Mouse (Mus musculus) T-helper 2 cell (primary cell): Measurements from ENCODE around the gene Agbl5.

Experiments used
- in situ Hi-C: fragments of 300-600 bp; cut with MboI, MseI; formaldehyde crosslinking; loops from one replicate; pipeline ENCODE4 v1.15.1; 2025; ENCODE audit warnings: high pct_unique_total_duplicates

Gene Agbl5

DNA sequence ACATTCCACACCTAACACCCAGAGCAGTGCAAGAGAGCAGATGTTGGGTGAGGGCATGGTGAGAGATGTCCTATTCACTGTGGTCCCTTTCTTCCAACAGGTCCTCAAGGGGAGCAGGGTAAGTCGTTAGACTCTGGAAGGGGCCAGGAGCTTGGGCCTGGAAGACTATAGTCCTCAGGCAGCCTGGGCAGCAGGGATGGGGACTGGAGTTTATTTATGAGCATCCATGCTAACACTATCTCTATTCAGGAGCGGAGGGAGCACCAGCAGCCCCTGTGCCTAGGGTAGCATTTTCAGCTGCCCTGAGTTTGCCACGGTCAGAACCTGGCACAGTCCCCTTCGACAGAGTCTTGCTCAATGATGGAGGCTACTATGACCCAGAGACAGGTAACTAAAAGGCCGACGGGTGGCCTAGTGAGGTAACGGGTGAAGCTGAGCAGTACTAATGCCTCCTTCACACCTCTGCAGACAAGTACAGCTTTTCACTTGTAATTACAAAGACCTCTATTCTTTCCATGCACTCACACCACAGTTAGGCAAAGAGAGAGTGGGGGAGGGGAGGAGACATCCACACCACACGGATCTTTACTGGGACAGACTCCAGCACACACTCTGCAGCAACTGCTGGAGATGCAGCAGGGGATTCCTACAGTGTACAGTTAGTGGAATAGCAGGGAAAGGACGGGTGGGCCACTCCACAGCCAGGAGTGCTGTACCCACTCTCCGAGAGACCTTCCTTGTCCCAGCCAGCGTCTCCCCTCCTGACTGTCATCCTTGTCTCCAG, 31.5 kb downstream of the Agbl5 start:
- in situ Hi-C loops: no loop called here

GRCm38 (mm10) chr5:30920621-30921020, 32.1 kb downstream of the Agbl5 start:
- in situ Hi-C loops: no loop called here

DNA sequence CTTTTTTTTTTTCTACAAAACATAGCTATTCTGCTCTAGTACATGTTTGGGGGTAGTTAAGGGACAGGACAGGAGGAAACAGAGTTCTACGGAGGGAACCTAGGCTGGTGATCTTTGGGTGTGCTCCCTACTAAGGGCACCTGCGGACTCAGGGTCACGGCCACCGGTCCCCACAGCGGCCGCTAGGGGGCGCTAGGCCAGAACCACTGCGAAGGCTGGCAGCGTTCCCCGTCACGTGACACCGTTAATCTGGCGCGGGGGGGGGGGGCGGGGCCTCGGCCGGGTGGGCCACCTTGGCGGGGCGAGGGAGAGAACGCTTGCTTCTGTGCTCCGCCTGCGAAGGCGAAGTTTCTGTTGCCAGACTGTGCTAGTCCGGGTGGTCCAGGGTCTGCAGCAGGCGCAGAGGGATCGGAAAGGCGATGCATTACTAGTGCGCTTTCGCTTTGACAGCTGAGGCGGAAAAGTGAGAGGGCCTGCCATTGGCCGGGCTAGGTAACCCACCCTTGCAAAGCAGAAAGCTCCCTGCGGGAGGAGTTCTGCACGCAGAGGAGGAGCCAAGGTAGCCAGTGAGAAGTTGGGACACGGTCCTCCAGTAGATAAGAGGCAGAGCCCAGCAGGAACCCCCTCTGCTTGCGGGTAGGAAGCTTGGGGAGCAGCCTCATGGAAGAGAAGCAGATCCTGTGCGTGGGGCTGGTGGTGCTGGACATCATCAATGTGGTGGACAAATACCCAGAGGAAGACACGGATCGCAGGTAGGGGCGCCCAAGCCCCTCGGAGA, 33.0 kb downstream of the Agbl5 start, which contains the start of gene Khk:
Gene Khk, plus strand, starts transcription at position 176 of the 778 bp plus-strand sequence.
- in situ Hi-C loops: no loop called here

GRCm38 (mm10) chr5:30922581-30923041, 34.1 kb downstream of the Agbl5 start:
- in situ Hi-C loops: no loop called here

DNA sequence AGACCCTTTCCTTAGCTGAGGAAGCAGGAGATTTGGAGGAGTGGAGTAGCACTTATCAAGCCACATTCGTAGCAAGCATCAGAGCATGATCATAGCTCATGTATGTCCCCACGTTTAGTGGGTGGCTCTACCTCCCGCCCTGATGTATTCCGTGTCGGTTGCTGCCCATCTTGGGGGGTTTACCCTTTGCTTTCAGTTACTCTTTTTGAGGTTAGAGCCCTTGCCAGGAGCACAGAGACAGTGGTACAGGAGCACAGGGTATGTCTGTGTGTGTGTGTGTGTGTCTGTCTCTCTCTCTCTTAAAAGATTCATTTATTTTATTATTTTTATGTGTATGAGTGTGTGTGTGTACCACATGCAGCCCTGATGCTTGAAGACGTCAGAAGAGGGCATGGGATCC, 34.6 kb downstream of the Agbl5 start:
- in situ Hi-C loops: no loop called here

DNA sequence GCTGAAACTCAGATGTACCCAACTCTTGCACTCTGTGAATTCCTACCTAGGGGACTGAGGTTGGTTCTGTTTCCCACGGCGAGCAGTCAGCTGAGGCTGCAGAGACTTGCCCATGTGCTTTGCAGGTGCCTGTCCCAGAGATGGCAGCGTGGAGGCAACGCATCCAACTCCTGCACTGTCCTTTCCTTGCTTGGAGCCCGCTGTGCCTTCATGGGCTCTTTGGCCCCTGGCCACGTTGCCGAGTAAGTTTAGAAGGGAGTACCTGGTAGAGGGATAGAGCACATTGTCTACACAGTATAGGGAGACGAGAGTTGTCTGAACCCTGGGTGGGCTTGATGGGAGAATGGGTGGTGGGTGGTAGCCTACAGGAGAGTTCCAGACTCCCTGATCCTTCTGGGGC, 36.1 kb downstream of the Agbl5 start:
- in situ Hi-C loops: no loop called here

- in situ Hi-C loops: no loop called here
Observed at GRCm38 (mm10) chr5:30925217-30925616, 36.7 kb downstream of the Agbl5 start.

DNA sequence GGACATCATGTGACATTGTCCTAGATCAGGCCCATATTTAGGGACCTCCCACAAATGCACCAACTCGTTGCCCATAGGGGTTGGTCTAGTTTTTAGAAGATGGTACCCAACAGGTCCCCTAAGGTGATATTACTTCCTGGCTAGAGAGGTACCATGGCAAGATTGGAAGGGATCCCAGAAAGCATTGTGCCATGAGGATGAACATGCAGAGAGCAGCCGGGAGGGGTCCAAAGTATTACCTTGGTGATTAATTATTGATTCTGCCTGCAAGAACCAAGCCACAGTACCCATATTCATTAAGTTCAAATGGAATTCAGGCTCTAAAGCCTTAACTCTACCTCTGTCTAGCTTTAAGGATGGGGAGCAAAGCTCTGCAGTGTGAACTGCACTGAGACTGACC, 37.6 kb downstream of the Agbl5 start:
- in situ Hi-C loops: no loop called here

- in situ Hi-C loops: no loop called here
Observed at GRCm38 (mm10) chr5:30927945-30928529, 39.5 kb downstream of the Agbl5 start.

DNA sequence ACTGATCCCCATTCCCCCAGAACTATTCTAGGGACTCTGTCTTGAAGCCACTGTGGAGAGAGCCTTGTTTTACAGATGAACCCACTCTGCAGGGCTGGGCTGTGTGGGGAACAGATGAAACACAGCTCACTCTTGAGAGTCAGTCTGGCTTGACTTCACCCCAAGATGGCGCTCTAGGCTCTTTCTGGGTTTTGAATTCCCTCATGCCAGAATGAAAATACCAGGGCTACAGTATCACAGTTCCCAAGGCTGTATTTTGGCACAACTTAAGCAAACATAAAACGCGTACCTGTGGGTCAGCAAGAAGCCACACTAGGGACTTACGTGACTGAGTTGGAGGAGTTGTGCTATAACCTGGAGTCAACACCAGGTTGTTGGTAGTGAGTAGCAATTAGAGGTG, 41.6 kb downstream of the Agbl5 start:
- in situ Hi-C loops: no loop called here

DNA sequence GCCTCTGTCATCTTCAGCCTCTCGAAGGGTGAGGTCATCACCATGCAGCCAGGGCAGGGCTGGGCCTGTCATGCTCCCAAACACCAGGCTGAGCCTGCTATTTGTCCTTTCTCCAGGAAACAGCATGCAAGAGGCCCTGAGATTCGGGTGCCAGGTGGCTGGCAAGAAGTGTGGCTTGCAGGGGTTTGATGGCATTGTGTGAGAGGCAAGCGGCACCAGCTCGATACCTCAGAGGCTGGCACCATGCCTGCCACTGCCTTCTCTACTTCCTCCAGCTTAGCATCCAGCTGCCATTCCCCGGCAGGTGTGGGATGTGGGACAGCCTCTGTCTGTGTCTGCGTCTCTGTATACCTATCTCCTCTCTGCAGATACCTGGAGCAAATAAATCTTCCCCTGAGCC, 42.4 kb downstream of the Agbl5 start:
- in situ Hi-C loops: no loop called here

DNA sequence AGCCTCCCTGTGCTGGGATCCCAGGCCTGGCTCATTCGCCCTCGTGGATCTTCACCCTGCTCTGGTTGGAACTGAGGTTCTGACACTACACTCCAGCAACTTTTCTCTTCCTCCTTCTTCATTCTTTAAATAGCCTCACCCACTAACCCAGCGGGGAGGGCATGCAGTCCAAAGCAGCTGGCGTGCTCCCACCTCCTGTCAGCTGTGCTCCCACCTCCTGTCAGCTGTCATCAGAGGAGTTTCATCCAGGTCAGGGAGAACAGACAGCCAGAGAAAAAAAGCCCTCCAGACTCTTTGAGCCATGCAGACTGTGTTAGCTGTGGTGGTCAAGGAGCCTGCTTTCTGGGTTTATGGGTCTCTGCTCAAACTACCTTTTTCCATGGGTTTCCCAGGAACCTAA, 42.9 kb downstream of the Agbl5 start:
- in situ Hi-C loops: no loop called here

DNA sequence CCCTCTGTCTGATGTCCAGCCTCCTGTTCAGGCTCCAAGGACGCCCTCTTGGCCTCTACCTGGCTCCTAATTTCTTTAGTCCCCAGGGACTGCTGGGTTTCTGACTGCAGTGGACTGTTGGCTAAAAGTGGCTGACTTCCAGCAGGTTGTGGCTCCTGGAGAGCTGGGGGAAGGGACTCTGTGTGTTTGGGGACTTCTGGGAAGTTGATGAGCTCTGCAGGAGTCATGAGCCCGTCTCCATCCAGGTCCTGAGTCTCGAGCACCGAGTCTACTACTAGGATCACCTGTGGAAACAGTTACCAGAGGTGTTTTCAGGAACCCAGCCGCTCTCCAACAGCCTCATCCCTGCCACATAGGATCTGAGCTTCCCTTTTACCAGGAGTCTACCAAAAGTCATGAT, 45.2 kb downstream of the Agbl5 start:
- in situ Hi-C loops: no loop called here

DNA sequence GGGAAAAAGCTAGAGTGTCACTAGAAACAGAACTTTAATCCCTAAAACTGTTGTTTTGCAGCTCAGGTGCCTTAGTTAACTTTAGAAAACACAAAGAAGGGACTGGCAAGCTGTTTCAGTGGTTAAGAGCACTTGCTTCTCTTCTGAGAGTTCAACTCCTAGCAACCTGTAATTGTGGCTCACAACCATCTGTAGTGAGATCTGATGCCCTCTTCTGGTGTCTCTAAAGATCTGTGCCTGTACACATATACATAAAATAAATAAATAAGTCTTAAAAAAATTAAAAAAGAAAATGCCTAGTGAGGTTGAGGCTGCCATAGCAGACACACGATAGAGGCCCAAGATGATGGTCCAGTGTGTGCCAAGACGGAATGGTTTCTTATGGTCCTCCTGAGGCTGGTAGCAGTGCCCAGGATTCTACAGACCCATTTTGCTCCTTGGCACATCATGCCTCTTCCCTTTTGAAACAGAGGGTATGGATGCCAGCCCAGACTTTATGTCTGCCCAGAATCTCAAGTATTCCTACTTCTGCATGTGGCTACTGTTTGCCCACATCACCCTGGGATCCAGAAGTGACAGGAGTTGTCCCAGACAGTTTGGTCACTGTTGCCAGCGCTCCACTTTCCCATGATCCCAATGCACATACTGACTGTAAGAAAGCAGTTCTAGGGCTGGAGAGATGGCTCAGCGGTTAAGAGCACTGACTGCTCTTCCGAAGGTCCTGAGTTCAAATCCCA, 46.4 kb downstream of the Agbl5 start:
- in situ Hi-C loops: no loop called here

DNA sequence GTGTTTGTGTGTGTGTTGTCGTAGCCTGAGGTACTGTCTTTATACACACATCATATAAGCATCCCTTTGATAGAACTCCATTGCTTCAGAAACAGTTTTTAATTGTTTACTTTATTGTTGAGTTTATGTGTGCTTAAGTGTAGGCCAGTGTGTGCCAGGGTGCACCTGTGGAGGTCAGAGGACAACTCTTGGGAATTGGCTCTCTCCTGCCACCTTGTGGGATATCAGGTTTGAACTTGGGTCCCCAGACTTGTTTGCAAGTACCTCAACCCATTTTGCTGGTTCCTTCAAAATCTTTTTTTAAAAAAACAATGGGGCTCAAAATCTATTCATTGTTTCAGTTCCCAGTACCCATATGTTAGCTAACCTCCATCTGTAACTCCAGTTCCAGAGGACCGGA, 54.5 kb downstream of the Agbl5 start:
- in situ Hi-C loops: no loop called here

DNA sequence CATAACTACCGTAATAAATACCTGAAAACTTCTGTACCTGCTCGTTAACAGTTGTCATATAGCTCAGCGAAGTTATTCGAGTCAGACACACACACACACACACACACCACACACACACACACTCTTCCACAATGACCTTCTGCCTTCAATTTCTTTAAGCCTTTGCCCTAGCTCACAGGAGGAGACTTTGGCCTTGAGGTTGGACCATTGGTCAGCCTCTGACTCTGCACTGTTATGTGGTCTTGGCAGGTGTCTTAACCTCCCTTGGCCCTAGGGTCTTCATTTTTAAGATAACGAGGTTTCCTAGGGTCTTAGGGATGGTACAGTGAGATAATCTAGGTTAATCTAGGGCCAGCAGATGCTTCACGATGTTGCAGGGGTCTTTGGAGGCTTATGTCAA, 55.9 kb downstream of the Agbl5 start:
- in situ Hi-C loops: no loop called here

- in situ Hi-C loops: no loop called here
Observed at GRCm38 (mm10) chr5:30944956-30945781, 56.7 kb downstream of the Agbl5 start, which contains the start of gene Cgref1. Gene Cgref1 (minus strand): TSS chr5:30945591.

DNA sequence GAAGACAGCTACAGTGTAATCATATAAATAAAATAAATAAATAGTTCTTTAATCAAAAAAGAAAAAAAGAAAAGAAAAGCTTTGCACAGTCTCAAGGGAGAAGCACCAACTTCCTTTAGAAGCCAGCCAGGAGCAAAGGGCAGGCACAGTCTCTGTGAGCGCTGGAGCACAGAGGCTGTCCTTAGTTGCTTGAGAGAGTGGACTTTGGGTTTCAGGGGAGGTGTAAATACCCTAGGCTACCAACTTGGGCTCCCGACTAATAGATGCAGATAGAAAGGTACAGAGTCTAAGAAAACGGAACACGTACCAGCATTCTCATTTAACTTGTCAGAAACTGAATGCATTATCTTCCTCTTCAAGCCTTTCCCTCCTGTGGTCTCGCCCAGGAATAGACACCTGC, 60.1 kb downstream of the Agbl5 start:
- in situ Hi-C loops: no loop called here

DNA sequence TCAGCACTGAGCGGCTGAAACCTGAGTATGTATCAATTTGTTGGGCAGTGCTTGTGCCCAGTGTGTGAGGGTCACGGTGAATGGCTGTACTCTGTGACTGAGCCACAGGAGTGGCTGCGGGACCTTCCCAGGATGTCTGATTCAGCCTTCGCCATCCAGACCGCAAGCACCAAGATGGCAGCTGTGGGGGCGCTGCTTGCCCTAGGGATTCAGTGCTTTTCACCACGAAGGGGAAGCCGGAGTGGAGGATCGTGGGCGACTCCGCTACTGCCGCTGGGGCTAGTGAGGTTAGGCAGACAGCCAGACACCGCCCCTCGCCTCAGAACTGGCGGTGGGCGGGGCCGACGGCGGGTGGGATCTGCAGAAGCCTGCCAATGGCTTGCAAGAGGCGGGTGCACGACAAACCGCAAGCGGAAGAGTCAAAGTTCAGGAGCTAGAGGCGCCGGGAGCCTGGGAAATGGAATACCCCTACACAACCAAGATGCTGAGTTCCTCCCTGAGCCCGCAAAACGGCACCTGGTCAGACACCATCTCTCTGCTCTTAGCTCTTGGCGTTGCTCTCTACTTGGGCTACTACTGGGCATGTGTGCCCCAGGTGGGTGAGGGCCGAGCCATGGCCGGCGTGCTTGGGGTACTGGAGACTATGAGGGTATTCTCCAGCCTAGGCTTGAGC, 61.3 kb downstream of the Agbl5 start:
- in situ Hi-C loops: loop anchor here (5.0 kb wide), 1 partner anchor 62 kb away; the partner anchor contains the start of gene Agbl5

GRCm38 (mm10) chr5:30950451-30950850, 62.0 kb downstream of the Agbl5 start:
- in situ Hi-C loops: loop anchor here (5.0 kb wide), 1 partner anchor 63 kb away; the partner anchor contains the start of gene Agbl5
